8 mouse cellular contexts compared by ENCODE assay signal in genomic region chr12:112077651-112078050, GRCm38 (mm10). TPM values are rescaled to one million over a fixed set of nuclear protein-coding genes. Genes with fewer than 3 reads are reported as not detected.
DNase-seq lines count a peak whose midpoint lies in the region; ATAC-seq and TF ChIP-seq lines count a peak whose summit lies in the region.

No protein-coding gene starts in this region.

- H3K9ac ChIP-seq in heart, postnatal 0 days (replicated peaks; ENCODE audit: low read depth, low read length) = no peak overlapping the region

- H3K9me3 ChIP-seq in embryonic facial prominence, embryonic 10.5 days = no peaks in the 10 kb centered on the region
- H3K9me3 ChIP-seq in heart, postnatal 0 days (replicated peaks; ENCODE audit: control insufficient read depth, low read length) = no peaks in the 10 kb centered on the region

- TF ChIP-seq EP300 in heart, postnatal 0 days (IDR thresholded peaks at IDR 0.05; ENCODE audit: low read depth) = no peak

- peak; percentile 47; the same call in 1 of the 2 replicates for ATAC-seq in heart, postnatal 0 days (ENCODE audit: insufficient read depth, low read depth)

- WGBS in embryonic facial prominence, embryonic 10.5 days = 5% methylated on average over 6 of the region's 6 CpGs
- WGBS in heart, postnatal 0 days = 10% methylated on average over 6 of the region's 6 CpGs

- peaks cover 5% of the 10 kb centered on the region; the same call in 1 of the 2 replicates for H3K4me1 ChIP-seq in embryonic facial prominence, embryonic 10.5 days
- no peaks in the 10 kb centered on the region for H3K4me1 ChIP-seq in heart, postnatal 0 days (ENCODE audit: control insufficient read depth, insufficient read depth)

- no peak overlapping the region for H3K4me3 ChIP-seq in embryonic facial prominence, embryonic 10.5 days
- no peak overlapping the region for H3K4me3 ChIP-seq in heart, postnatal 0 days (ENCODE audit: low read depth, low read length)

- H3K27ac ChIP-seq in embryonic facial prominence, embryonic 10.5 days (replicated peaks) = no peak overlapping the region
- no peak overlapping the region for H3K27ac ChIP-seq in heart, postnatal 0 days (ENCODE audit: low read depth)

- TF ChIP-seq CTCF in heart, postnatal 0 days (IDR thresholded peaks at IDR 0.05; ENCODE audit: low read depth) = peak; percentile 87

- 0 out of 2 replicates have a peak, but pooled peaks cover 3% of the 10 kb centered on the region for H3K27me3 ChIP-seq in embryonic facial prominence, embryonic 10.5 days (replicated peaks; ENCODE audit: low read depth, poor library complexity, severe bottlenecking)
- H3K27me3 ChIP-seq in heart, postnatal 0 days (ENCODE audit: control insufficient read depth, insufficient read depth, low read length) = no peaks in the 10 kb centered on the region

- no peak overlapping the region for H3K4me2 ChIP-seq in heart, postnatal 0 days (ENCODE audit: low read depth, low read length)

- peak; percentile 14 for DNase-seq in CD4-positive helper T cell, adult 2 months (ENCODE audit: low read depth, low spot score)
- peak; percentile 53 for DNase-seq in adrenal gland, adult 8-10 months
- peak; percentile 76 for DNase-seq in embryonic facial prominence, embryonic 10.5 days (ENCODE audit: low spot score)
- DNase-seq in heart, postnatal 0 days (ENCODE audit: low spot score) = peak; percentile 35
- DNase-seq in layer of hippocampus, adult 8-10 months (ENCODE audit: low spot score in 2 of 2) = peak; percentile 35 to 74
- DNase-seq in lung, postnatal 10 days = peak; percentile 85
- peak; percentile 69 for DNase-seq in right cerebral cortex, adult 18-20 months
- DNase-seq in urinary bladder, postnatal 36 days (ENCODE audit: low spot score in 2 of 2) = peak; percentile 52 to 68

- H3K36me3 ChIP-seq in embryonic facial prominence, embryonic 10.5 days (replicated peaks) = no peaks in the 10 kb centered on the region
- H3K36me3 ChIP-seq in heart, postnatal 0 days (replicated peaks; ENCODE audit: control insufficient read depth, insufficient read depth, low read length) = no peaks in the 10 kb centered on the region

RNA-seq across cellular contexts. Expression of gene Aspg, which starts 28.8 kb away (rescaled TPM):
- total RNA-seq in adrenal gland, adult 8-10 months (2022) = 10 to 100 TPM in 2 of 4 experiments, 1 to 10 TPM in 1, under 1 TPM in 1; 0.22 to 19.3 (median 7.5) TPM
- 2.7 TPM in 2 replicates for polyA plus RNA-seq in embryonic facial prominence, embryonic 10.5 days (2016; fragmentation: Nextera tagmentation; extraction: Ambion mirVana)
- 0.04 and 3.6 TPM in 2 replicates for total RNA-seq in heart, postnatal 0 days (2014; rRNA removed; ENCODE audit: low replicate concordance)
- 0.08 and 0.11 TPM in 2 replicates for polyA plus RNA-seq in heart, postnatal 0 days (2015; fragmentation: Nextera tagmentation; extraction: Ambion mirVana)
- 10 to 100 TPM in 2 of 4 experiments, 1 to 10 TPM in 2; 2.4 to 18.5 (median 8.9) TPM for total RNA-seq in layer of hippocampus, adult 8-10 months (2022)

Comparison
In these comparisons a context has a peak if more than half of its experiments do, and no peak if none do; other contexts are left out.
1. DNase-seq: peak in every context shown above with its lines; median percentile 85 in lung, postnatal 10 days; 76 in embryonic facial prominence, embryonic 10.5 days; 69 in right cerebral cortex, adult 18-20 months; 60 in urinary bladder, postnatal 36 days; 54 in layer of hippocampus, adult 8-10 months; 53 in adrenal gland, adult 8-10 months; 35 in heart, postnatal 0 days; 14 in CD4-positive helper T cell, adult 2 months.